In genomic region chr5:122303937-122304336, GRCm38 (mm10) we compare ENCODE assay signal across 11 mouse cellular contexts. TPM values are rescaled to one million over a fixed set of nuclear protein-coding genes. Genes with fewer than 3 reads are reported as not detected.
DNase-seq lines count a peak whose midpoint lies in the region; ATAC-seq and TF ChIP-seq lines count a peak whose summit lies in the region.
"Had no signal": no experiment of that assay in that cellular context is flagged by ENCODE, and none has a peak within 500 bp of the region (broad histone marks: within the 10 kb centered on the region; RNA-seq: fewer than 3 reads in every experiment).

No protein-coding gene starts in this region.

- no peak for DNase-seq in cerebellum, adult 2 months
- no peak for DNase-seq in cerebellum, adult 18-20 months
- no peak for DNase-seq in layer of hippocampus, adult 2 months (ENCODE audit: low spot score in 2 of 2)
- DNase-seq in layer of hippocampus, postnatal 36 days: no peak
- DNase-seq in MN1 (ENCODE audit: low spot score): peak; percentile 37
- DNase-seq in yolk sac, embryonic 10.5 days (ENCODE audit: low spot score): no peak
- DNase-seq: heart, postnatal 4 days; lung, adult 2 months had no signal

- H3K27me3 ChIP-seq in cerebellum, adult 2 months (ENCODE audit: control insufficient read depth, insufficient read depth, low read length): no peaks in the 10 kb centered on the region
- no peaks in the 10 kb centered on the region for H3K27me3 ChIP-seq in intestine, postnatal 0 days (replicated peaks; ENCODE audit: control insufficient read depth, insufficient read depth, low read length)
- H3K27me3 ChIP-seq: midbrain, embryonic 12.5 days had no signal

- H3K9ac ChIP-seq in intestine, postnatal 0 days (ENCODE audit: low read depth, low read length): no peak overlapping the region
- H3K9ac ChIP-seq: midbrain, embryonic 12.5 days had no signal

- H3K4me2 ChIP-seq in intestine, postnatal 0 days (replicated peaks; ENCODE audit: low read depth): no peak overlapping the region
- H3K4me2 ChIP-seq: midbrain, embryonic 12.5 days had no signal

- H3K36me3 ChIP-seq in intestine, postnatal 0 days (ENCODE audit: control insufficient read depth, insufficient read depth): peaks cover 14% of the 10 kb centered on the region; the same call in 1 of the 2 replicates
- H3K36me3 ChIP-seq: midbrain, embryonic 12.5 days had no signal

- H3K27ac ChIP-seq in cerebellum, adult 2 months (ENCODE audit: insufficient read depth, low read length): peak overlapping the region; percentile 45; the same call in 1 of the 2 replicates
- H3K27ac ChIP-seq in layer of hippocampus, adult 2 months: peak overlapping the region; percentile 65; the same call in 1 of the 2 replicates
- H3K27ac ChIP-seq in intestine, postnatal 0 days (ENCODE audit: low read depth, low read length): peak overlapping the region; percentile 71; the same call in 1 of the 2 replicates
- H3K27ac ChIP-seq: midbrain, embryonic 12.5 days had no signal

- no peak overlapping the region for H3K4me3 ChIP-seq in cerebellum, adult 2 months (replicated peaks; ENCODE audit: insufficient read depth, low read depth, low read length)
- no peak overlapping the region for H3K4me3 ChIP-seq in layer of hippocampus, adult 2 months
- no peak overlapping the region for H3K4me3 ChIP-seq in intestine, postnatal 0 days (ENCODE audit: low read depth, low read length)
- H3K4me3 ChIP-seq: midbrain, embryonic 12.5 days had no signal

- 26% methylated on average over 7 of the region's 7 CpGs for WGBS in cerebellum, adult 2 months
- WGBS in intestine, postnatal 0 days: 71% methylated on average over 7 of the region's 7 CpGs

- H3K9me3 ChIP-seq in intestine, postnatal 0 days (ENCODE audit: control insufficient read depth): no peaks in the 10 kb centered on the region
- H3K9me3 ChIP-seq: midbrain, embryonic 12.5 days had no signal

- no peak for ATAC-seq in intestine, postnatal 0 days
- ATAC-seq in CD4-positive, CD25-positive, alpha-beta regulatory T cell, adult 4 months: no peak

- no peak for TF ChIP-seq CTCF in cerebellum, adult 2 months (IDR thresholded peaks at IDR 0.05; ENCODE audit: borderline replicate concordance, insufficient read depth, low read depth, low read length)
- no peak for TF ChIP-seq CTCF in layer of hippocampus, adult 2 months (conservative IDR thresholded peaks at IDR 0.05)
- no peak for TF ChIP-seq CTCF in intestine, postnatal 0 days (IDR thresholded peaks at IDR 0.05; ENCODE audit: low read depth)

- no peak for TF ChIP-seq POLR2A in cerebellum, adult 2 months (IDR thresholded peaks at IDR 0.05; ENCODE audit: borderline replicate concordance, insufficient read depth, low read length)

- H3K4me1 ChIP-seq in cerebellum, adult 2 months (ENCODE audit: control insufficient read depth, insufficient read depth, low read length): peaks cover 44% of the 10 kb centered on the region
- H3K4me1 ChIP-seq in intestine, postnatal 0 days (replicated peaks; ENCODE audit: control insufficient read depth, insufficient read depth, low read length): peaks cover 15% of the 10 kb centered on the region; the same call in 1 of the 2 replicates

RNA-seq across cellular contexts. Expression of gene Pptc7, which starts 19.8 kb away (rescaled TPM):
- 46.4 and 48.4 TPM in 2 replicates for polyA plus RNA-seq in cerebellum, adult 2 months (2012; rRNA removed)
- total RNA-seq in layer of hippocampus, adult 2 months (2021): 10 to 100 TPM; 39.8 to 41.1 TPM
- 10 to 100 TPM; 41.1 to 43.6 TPM for total RNA-seq in layer of hippocampus, postnatal 36 days (2021)
- polyA plus RNA-seq in intestine, postnatal 0 days (2015; fragmentation: Nextera tagmentation; extraction: Ambion mirVana): 13.0 and 13.6 TPM in 2 replicates
- polyA plus RNA-seq in CD4-positive, CD25-positive, alpha-beta regulatory T cell, adult 4 months (2017; shearing (Covaris generic)): 10 to 100 TPM; 17.8 to 18.7 TPM

RNA-seq across cellular contexts. Expression of gene Tctn1, which starts 39.7 kb away (rescaled TPM):
- 28.6 and 29.2 TPM in 2 replicates for polyA plus RNA-seq in cerebellum, adult 2 months (2012; rRNA removed)
- total RNA-seq in layer of hippocampus, adult 2 months (2021): 10 to 100 TPM; 15.2 TPM
- 10 to 100 TPM; 11.5 to 14.5 TPM for total RNA-seq in layer of hippocampus, postnatal 36 days (2021)
- 1.6 and 1.9 TPM in 2 replicates for polyA plus RNA-seq in intestine, postnatal 0 days (2015; fragmentation: Nextera tagmentation; extraction: Ambion mirVana)
- polyA plus RNA-seq in CD4-positive, CD25-positive, alpha-beta regulatory T cell, adult 4 months (2017; shearing (Covaris generic)): 1 to 10 TPM; 1.1 to 2.0 TPM

RNA-seq across cellular contexts. Expression of gene Rad9b, which starts 50.1 kb away (rescaled TPM):
- polyA plus RNA-seq in cerebellum, adult 2 months (2012; rRNA removed): 6.9 TPM in 2 replicates
- 1 to 10 TPM; 5.1 to 5.9 TPM for total RNA-seq in layer of hippocampus, adult 2 months (2021)
- 1 to 10 TPM; 4.5 to 4.9 TPM for total RNA-seq in layer of hippocampus, postnatal 36 days (2021)
- polyA plus RNA-seq in intestine, postnatal 0 days (2015; fragmentation: Nextera tagmentation; extraction: Ambion mirVana): 4.6 and 4.9 TPM in 2 replicates
- polyA plus RNA-seq in CD4-positive, CD25-positive, alpha-beta regulatory T cell, adult 4 months (2017; shearing (Covaris generic)): 10 to 100 TPM; 13.6 to 17.0 TPM

RNA-seq across cellular contexts. Expression of gene Vps29, which starts 50.2 kb away (rescaled TPM):
- polyA plus RNA-seq in cerebellum, adult 2 months (2012; rRNA removed): 170 and 180 TPM in 2 replicates
- total RNA-seq in layer of hippocampus, adult 2 months (2021): 100 to 1,000 TPM; 173 to 186 TPM
- total RNA-seq in layer of hippocampus, postnatal 36 days (2021): 100 to 1,000 TPM; 173 to 175 TPM
- polyA plus RNA-seq in intestine, postnatal 0 days (2015; fragmentation: Nextera tagmentation; extraction: Ambion mirVana): 333 and 338 TPM in 2 replicates
- 100 to 1,000 TPM; 193 to 203 TPM for polyA plus RNA-seq in CD4-positive, CD25-positive, alpha-beta regulatory T cell, adult 4 months (2017; shearing (Covaris generic))
